28 mouse cellular contexts compared by ENCODE assay signal in the genomic region with DNA sequence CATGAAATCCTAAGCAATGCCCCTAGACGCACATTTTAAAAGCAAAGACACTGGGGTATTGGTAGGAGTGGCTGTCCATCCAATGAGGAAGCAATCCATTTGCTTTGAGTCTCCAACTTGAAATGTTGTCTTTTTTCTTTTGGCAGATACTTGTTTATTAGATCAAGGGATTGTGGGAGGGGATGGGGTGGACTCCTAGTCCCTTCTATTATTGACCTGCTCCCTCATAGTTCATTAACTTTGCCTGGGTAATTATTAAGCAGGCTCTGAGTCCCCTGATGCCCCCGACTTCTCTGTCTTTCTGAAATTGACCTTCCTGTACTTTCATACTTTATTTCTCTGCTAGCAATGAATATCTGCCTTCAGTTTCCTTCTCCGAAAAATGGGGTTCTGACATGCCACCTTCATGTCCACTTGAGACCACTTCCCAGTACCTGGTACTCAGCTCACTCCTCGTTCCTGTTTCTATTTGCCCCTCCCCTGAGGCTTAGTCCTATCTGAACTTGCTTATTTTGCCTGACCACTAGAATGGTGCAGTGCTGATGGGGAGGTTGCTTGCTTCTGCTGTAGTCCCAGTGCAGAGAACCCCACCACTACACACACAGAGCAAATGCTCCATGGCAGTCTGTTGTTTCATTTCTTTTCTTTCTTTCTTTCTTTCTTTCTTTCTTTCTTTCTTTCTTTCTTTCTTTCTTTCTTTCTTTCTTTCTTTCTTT. TPM values are rescaled to one million over a fixed set of nuclear protein-coding genes. Genes with fewer than 3 reads are reported as not detected.
DNase-seq lines count a peak whose midpoint lies in the region; ATAC-seq and TF ChIP-seq lines count a peak whose summit lies in the region.
"Had no signal": no experiment of that assay in that cellular context is flagged by ENCODE, and none has a peak within 500 bp of the region (broad histone marks: within the 10 kb centered on the region; RNA-seq: fewer than 3 reads in every experiment).

No protein-coding gene starts in this region.

- no peaks in the 10 kb centered on the region for H3K27me3 ChIP-seq in intestine, embryonic 14.5 days (replicated peaks; ENCODE audit: control insufficient read depth, insufficient read depth, low read length)
- no peaks in the 10 kb centered on the region for H3K27me3 ChIP-seq in intestine, postnatal 0 days (replicated peaks; ENCODE audit: control insufficient read depth, insufficient read depth, low read length)
- no peaks in the 10 kb centered on the region for H3K27me3 ChIP-seq in liver, embryonic 16.5 days (ENCODE audit: control insufficient read depth, insufficient read depth, low read depth, low read length)
- H3K27me3 ChIP-seq: embryonic facial prominence, embryonic 15.5 days; forebrain, embryonic 15.5 days had no signal

- H3K36me3 ChIP-seq in intestine, embryonic 14.5 days (ENCODE audit: control insufficient read depth, insufficient read depth, low read length), result no peaks in the 10 kb centered on the region
- H3K36me3 ChIP-seq in intestine, postnatal 0 days (ENCODE audit: control insufficient read depth, insufficient read depth), result no peaks in the 10 kb centered on the region
- H3K36me3 ChIP-seq in liver, embryonic 16.5 days (ENCODE audit: control insufficient read depth, insufficient read depth), result no peaks in the 10 kb centered on the region
- H3K36me3 ChIP-seq: embryonic facial prominence, embryonic 15.5 days; forebrain, embryonic 15.5 days; heart, embryonic 13.5 days; midbrain, embryonic 10.5 days had no signal

- no peak overlapping the region for H3K4me3 ChIP-seq in intestine, embryonic 14.5 days (ENCODE audit: low read depth, low read length)
- H3K4me3 ChIP-seq in intestine, postnatal 0 days (ENCODE audit: low read depth, low read length), result no peak overlapping the region
- no peak overlapping the region for H3K4me3 ChIP-seq in liver, embryonic 16.5 days (ENCODE audit: low read depth, low read length)
- H3K4me3 ChIP-seq: embryonic facial prominence, embryonic 15.5 days; forebrain, embryonic 15.5 days; heart, embryonic 13.5 days; midbrain, embryonic 10.5 days; myocyte had no signal

- peak; percentile 9 for DNase-seq in intestine, embryonic 14.5 days (ENCODE audit: low spot score)
- peak; percentile 91 for DNase-seq in kidney, adult 9 months
- peak; percentile 39 to 84 for DNase-seq in kidney, postnatal 36 days
- DNase-seq in neural tube, embryonic 10.5 days (ENCODE audit: extremely low spot score, low spot score), result no peak
- no peak for DNase-seq in layer of hippocampus, adult 9-10 months (ENCODE audit: low spot score)
- DNase-seq in heart, adult 8-10 months (ENCODE audit: low spot score), result no peak
- DNase-seq: adrenal gland, adult 8-10 months; cerebellum, adult 2 months; cerebellum, postnatal 36 days; gastrocnemius, postnatal 25 days; heart, adult 18-20 months; heart, postnatal 14 days; left cerebral cortex, postnatal 4 days; lung, adult 18-20 months; lung, postnatal 10 days; thymus, postnatal 36 days had no signal

- no peaks in the 10 kb centered on the region for H3K4me1 ChIP-seq in intestine, embryonic 14.5 days (replicated peaks; ENCODE audit: control insufficient read depth, insufficient read depth, low read length)
- H3K4me1 ChIP-seq in intestine, postnatal 0 days (replicated peaks; ENCODE audit: control insufficient read depth, insufficient read depth, low read length), result no peaks in the 10 kb centered on the region
- H3K4me1 ChIP-seq in liver, embryonic 16.5 days (ENCODE audit: control insufficient read depth, low read depth, low read length), result no peaks in the 10 kb centered on the region; the same call in 1 of the 2 replicates
- H3K4me1 ChIP-seq: embryonic facial prominence, embryonic 15.5 days; forebrain, embryonic 15.5 days; heart, embryonic 13.5 days; midbrain, embryonic 10.5 days had no signal

- no peak overlapping the region for H3K27ac ChIP-seq in intestine, embryonic 14.5 days (ENCODE audit: low read depth)
- H3K27ac ChIP-seq in intestine, postnatal 0 days (ENCODE audit: low read depth, low read length), result no peak overlapping the region
- H3K27ac ChIP-seq in liver, embryonic 16.5 days (ENCODE audit: low read length), result peak overlapping the region; percentile 74
- H3K27ac ChIP-seq: embryonic facial prominence, embryonic 15.5 days; forebrain, embryonic 15.5 days; heart, embryonic 13.5 days; midbrain, embryonic 10.5 days had no signal

- no peak for ATAC-seq in intestine, embryonic 14.5 days (replicated peaks; ENCODE audit: low FRiP score, low TSS enrichment, low read depth)
- no peak for ATAC-seq in intestine, postnatal 0 days
- ATAC-seq in liver, embryonic 16.5 days (ENCODE audit: low read depth), result peak; percentile 64
- ATAC-seq: activated CD4-positive, CD25-positive, alpha-beta regulatory T cell, adult 4 months; forebrain, embryonic 15.5 days; midbrain, embryonic 16.5 days had no signal

- no peaks in the 10 kb centered on the region for H3K9me3 ChIP-seq in intestine, embryonic 14.5 days (ENCODE audit: control insufficient read depth, low read length)
- no peaks in the 10 kb centered on the region for H3K9me3 ChIP-seq in intestine, postnatal 0 days (ENCODE audit: control insufficient read depth)
- H3K9me3 ChIP-seq in liver, embryonic 16.5 days (replicated peaks; ENCODE audit: control insufficient read depth, low read length), result no peaks in the 10 kb centered on the region
- H3K9me3 ChIP-seq: embryonic facial prominence, embryonic 15.5 days; forebrain, embryonic 15.5 days; heart, embryonic 13.5 days; midbrain, embryonic 10.5 days had no signal

- 65% methylated on average over 4 of the region's 4 CpGs for WGBS in intestine, embryonic 14.5 days
- WGBS in intestine, postnatal 0 days, result 41% methylated on average over 4 of the region's 4 CpGs
- WGBS in liver, embryonic 16.5 days (ENCODE audit: insufficient replicate concordance), result 38% methylated on average over 4 of the region's 4 CpGs

- no peak overlapping the region for H3K9ac ChIP-seq in intestine, embryonic 14.5 days (ENCODE audit: low read length)
- H3K9ac ChIP-seq in intestine, postnatal 0 days (ENCODE audit: low read depth, low read length), result no peak overlapping the region
- H3K9ac ChIP-seq in liver, embryonic 16.5 days (ENCODE audit: low read depth, low read length), result no peak overlapping the region
- H3K9ac ChIP-seq: embryonic facial prominence, embryonic 15.5 days; forebrain, embryonic 15.5 days; heart, embryonic 13.5 days had no signal

- H3K4me2 ChIP-seq in intestine, embryonic 14.5 days (ENCODE audit: low read length), result no peak overlapping the region
- no peak overlapping the region for H3K4me2 ChIP-seq in intestine, postnatal 0 days (replicated peaks; ENCODE audit: low read depth)
- 0 out of 2 replicates have a peak overlapping the region, but pooled peaks have one; percentile 4 for H3K4me2 ChIP-seq in liver, embryonic 16.5 days (ENCODE audit: low read depth, low read length)
- H3K4me2 ChIP-seq: embryonic facial prominence, embryonic 15.5 days; forebrain, embryonic 15.5 days; heart, embryonic 13.5 days had no signal

- TF ChIP-seq CTCF in intestine, postnatal 0 days (IDR thresholded peaks at IDR 0.05; ENCODE audit: low read depth), result no peak

RNA-seq across cellular contexts. Expression of gene Pah, which starts 1.0 kb away (rescaled TPM):
- polyA plus RNA-seq in intestine, embryonic 14.5 days (2014; fragmentation: Nextera tagmentation; extraction: Ambion mirVana), result 0.87 TPM in 1 of 2 replicates, not detected in the other
- 0.26 TPM in 1 of 2 replicates, not detected in the other for polyA plus RNA-seq in intestine, postnatal 0 days (2015; fragmentation: Nextera tagmentation; extraction: Ambion mirVana)
- 48.3 and 48.7 TPM in 2 replicates for polyA plus RNA-seq in liver, embryonic 16.5 days (2015; fragmentation: Nextera tagmentation; extraction: Ambion mirVana)
- total RNA-seq in heart, adult 8-10 months (2022), result 10 to 100 TPM; 42.2 to 72.8 (median 45.1) TPM
- total RNA-seq: gastrocnemius, postnatal 25 days; layer of hippocampus, postnatal 14 days; left cerebral cortex, postnatal 4 days had no signal
- polyA plus RNA-seq: activated CD4-positive, CD25-positive, alpha-beta regulatory T cell, adult 4 months; embryonic facial prominence, embryonic 15.5 days; forebrain, embryonic 15.5 days; myocyte; neural tube, embryonic 14.5 days had no signal

RNA-seq across cellular contexts. Expression of gene Ascl1, which starts 27.1 kb away (rescaled TPM):
- 18.9 and 20.1 TPM in 2 replicates for polyA plus RNA-seq in intestine, embryonic 14.5 days (2014; fragmentation: Nextera tagmentation; extraction: Ambion mirVana)
- 3.1 and 3.6 TPM in 2 replicates for polyA plus RNA-seq in intestine, postnatal 0 days (2015; fragmentation: Nextera tagmentation; extraction: Ambion mirVana)
- not detected in 2 replicates for polyA plus RNA-seq in liver, embryonic 16.5 days (2015; fragmentation: Nextera tagmentation; extraction: Ambion mirVana)
- not detected for total RNA-seq in heart, adult 8-10 months (2022)
- total RNA-seq: gastrocnemius, postnatal 25 days; heart, adult 18-20 months had no signal
- polyA plus RNA-seq: activated CD4-positive, CD25-positive, alpha-beta regulatory T cell, adult 4 months; myocyte; spleen, adult 2 months had no signal

Comparison
In these comparisons a context has a peak if more than half of its experiments do, and no peak if none do; other contexts are left out.
1. DNase-seq: peak in intestine, embryonic 14.5 days (single experiment), kidney, adult 9 months (single experiment) and kidney, postnatal 36 days (2 of 2); none in neural tube, embryonic 10.5 days (single experiment), layer of hippocampus, adult 9-10 months (single experiment) and heart, adult 8-10 months (single experiment).
2. RNA of gene Pah, which starts 1.0 kb away (polyA plus RNA-seq): 48.3 to 48.7 TPM in liver, embryonic 16.5 days; 0.87 TPM in intestine, embryonic 14.5 days and 0.26 TPM in intestine, postnatal 0 days; every median in the first group is over 10 times any median in the second.